Mouse (Mus musculus) heart, embryonic 16.5 days (tissue): ENCODE data around the gene Os9. TPM values are rescaled to one million over a fixed set of nuclear protein-coding genes. Genes with fewer than 3 reads are reported as not detected.

ENCODE experiments used
- ATAC-seq: fragments of 200-750 bp; cut with Nextera tagmentation; replicated peaks from 2 replicates; pipeline ENCODE4 v1.8.0; 2017; ENCODE audit warnings: moderate number of reproducible peaks; ENCODE audit not compliant: insufficient read depth, low FRiP score; ENCODE audit errors: extremely low read depth
- H3K27ac ChIP-seq: fragments of 300-500 bp; sonication (generic); 2 replicates; pipeline ENCODE4 v1.5.1; 2014; ENCODE audit warnings: mild to moderate bottlenecking, low read length, control low read depth, moderate library complexity
- H3K27me3 ChIP-seq: fragments of 300-500 bp; sonication (generic); 2 replicates; pipeline ENCODE4 v1.6.1; 2014; ENCODE audit warnings: low read length, mixed read lengths; ENCODE audit not compliant: control insufficient read depth, insufficient read depth
- H3K36me3 ChIP-seq: fragments of 300-500 bp; sonication (generic); 2 replicates; pipeline ENCODE4 v1.6.1; 2014; ENCODE audit not compliant: control insufficient read depth, insufficient read depth
- H3K4me1 ChIP-seq: fragments of 300-500 bp; sonication (generic); 2 replicates; pipeline ENCODE4 v1.6.1; 2014; ENCODE audit warnings: low read length, mixed read lengths; ENCODE audit not compliant: control insufficient read depth, insufficient read depth
- H3K4me2 ChIP-seq: fragments of 300-500 bp; sonication (generic); 2 replicates; pipeline ENCODE4 v1.6.1; 2014; ENCODE audit warnings: low read depth, mild to moderate bottlenecking, control low read depth, low read length
- H3K4me3 ChIP-seq: fragments of 300-500 bp; sonication (generic); 2 replicates; pipeline ENCODE4 v1.5.1; 2014; ENCODE audit warnings: mild to moderate bottlenecking, control low read depth, low read length
- H3K9ac ChIP-seq: fragments of 300-500 bp; sonication (generic); 2 replicates; pipeline ENCODE4 v1.6.1; 2014; ENCODE audit warnings: low read length, control low read depth
- H3K9me3 ChIP-seq: fragments of 300-500 bp; sonication (generic); replicated peaks from 2 replicates; pipeline ENCODE4 v1.6.1; 2016; ENCODE audit warnings: low read length; ENCODE audit not compliant: control insufficient read depth
- WGBS: fragments of 180-500 bp; shearing (Covaris S2); extraction: QIAGEN DNeasy Blood & Tissue Kit; methylation state at CpG from one replicate; pipeline ENCODE4 v1.1.7; 2014; 5-methylcytosine and 5-hydroxymethylcytosine counted together
- polyA plus RNA-seq: library from polyadenylated mRNA; unstranded; fragments of >200 nt; fragmentation: Nextera tagmentation; extraction: Ambion mirVana; gene quantifications from 2 replicates; pipeline ENCODE4 v1.2.1, GENCODE M21; 2015

Gene Os9
- polyA plus RNA-seq, 1 experiment from 2014 or later: 57.5 TPM

DNA sequence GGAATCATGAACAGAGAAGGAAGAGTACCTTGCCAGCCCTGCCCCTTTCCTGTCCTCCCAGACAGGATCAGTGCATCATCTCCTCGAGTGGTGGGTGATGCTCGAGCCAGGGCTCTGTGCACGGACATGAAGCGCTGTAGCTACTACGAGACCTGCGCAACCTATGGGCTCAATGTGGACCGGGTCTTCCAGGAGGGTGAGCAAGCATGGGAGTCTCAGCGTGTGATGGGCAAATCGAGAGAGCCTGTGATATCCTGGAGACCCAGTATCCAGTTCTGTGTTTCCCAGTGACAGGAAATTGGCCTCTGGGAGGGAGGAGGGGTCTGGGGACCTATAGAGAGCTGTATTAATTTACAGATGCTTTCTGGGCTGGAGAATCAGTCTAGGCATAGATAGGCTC, 35.9 kb downstream of the Os9 start:
- Histone ChIP-seq H3K4me2 (no peak overlapping the region), H3K4me3 (no peak overlapping the region), H3K27ac (no peak overlapping the region), H3K27me3 (peaks cover 56% of the 10 kb centered on the region), H3K4me1 (peaks cover 4% of the 10 kb centered on the region; the same call in 1 of the 2 replicates), H3K9me3 (no peaks in the 10 kb centered on the region), H3K9ac (no peak overlapping the region), H3K36me3 (no peaks in the 10 kb centered on the region)
- no peak for ATAC-seq
- 76% methylated on average over 9 of the region's 9 CpGs for WGBS

DNA sequence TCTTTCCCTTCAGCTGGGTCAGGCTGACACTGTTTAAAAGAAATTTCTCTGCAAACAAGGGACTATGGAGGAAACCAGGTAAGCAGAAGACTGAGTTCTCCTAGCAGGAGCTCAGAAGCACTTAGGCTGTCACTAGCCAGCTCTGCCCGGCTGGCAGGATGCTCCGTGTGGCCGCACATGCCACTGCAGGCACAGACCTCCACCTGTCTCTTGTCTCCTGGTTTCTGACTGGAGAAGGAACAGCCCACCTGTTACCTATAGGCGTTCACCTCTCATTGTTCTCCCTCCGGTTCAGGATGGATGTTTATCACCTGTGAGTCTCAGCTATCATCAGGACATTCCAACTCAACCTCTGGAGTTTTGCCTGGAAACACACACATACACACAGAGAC, 37.0 kb downstream of the Os9 start:
- Histone ChIP-seq H3K9ac (no peak overlapping the region), H3K27ac (no peak overlapping the region), H3K9me3 (no peaks in the 10 kb centered on the region), H3K27me3 (peaks cover 56% of the 10 kb centered on the region), H3K4me2 (no peak overlapping the region), H3K4me1 (peaks cover 12% of the 10 kb centered on the region), H3K36me3 (no peaks in the 10 kb centered on the region), H3K4me3 (no peak overlapping the region)
- 42% methylated on average over 5 of the region's 5 CpGs for WGBS
- ATAC-seq: no peak

DNA sequence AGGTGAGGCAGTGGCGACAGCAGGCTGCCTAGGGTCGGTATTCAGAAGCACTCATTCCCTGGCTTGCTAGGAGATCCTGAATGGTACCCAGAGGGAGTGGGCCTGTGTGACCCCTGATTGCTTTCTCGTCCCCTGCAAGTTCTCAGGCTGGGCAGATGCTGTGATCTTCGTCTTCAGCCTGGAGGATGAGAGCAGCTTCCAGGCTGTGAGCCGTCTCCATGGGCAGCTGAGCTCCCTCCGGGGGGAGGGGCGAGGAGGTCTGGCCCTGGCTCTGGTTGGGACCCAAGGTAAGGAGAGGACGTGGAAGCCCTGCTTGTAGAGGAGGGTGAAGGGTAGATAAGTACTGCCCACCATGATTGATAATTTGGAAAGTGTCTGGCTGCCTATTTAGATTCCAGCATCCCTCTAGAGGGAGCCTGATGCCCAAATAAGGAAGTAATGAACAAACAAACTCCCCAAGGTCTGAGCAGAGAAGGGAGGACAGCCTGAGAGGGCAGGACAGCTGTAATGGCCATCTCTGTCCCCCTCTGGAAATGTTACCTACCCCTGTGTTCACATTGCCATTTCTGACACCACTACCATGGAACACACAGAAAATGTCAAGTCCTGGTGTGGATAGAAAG, 37.5 kb downstream of the Os9 start:
- Histone ChIP-seq H3K9ac (no peak overlapping the region), H3K4me1 (peaks cover 12% of the 10 kb centered on the region), H3K36me3 (no peaks in the 10 kb centered on the region), H3K4me2 (no peak overlapping the region), H3K27ac (no peak overlapping the region), H3K4me3 (no peak overlapping the region), H3K9me3 (no peaks in the 10 kb centered on the region), H3K27me3 (peaks cover 61% of the 10 kb centered on the region)
- ATAC-seq: no peak
- 35% methylated on average over 8 of the region's 8 CpGs for WGBS

DNA sequence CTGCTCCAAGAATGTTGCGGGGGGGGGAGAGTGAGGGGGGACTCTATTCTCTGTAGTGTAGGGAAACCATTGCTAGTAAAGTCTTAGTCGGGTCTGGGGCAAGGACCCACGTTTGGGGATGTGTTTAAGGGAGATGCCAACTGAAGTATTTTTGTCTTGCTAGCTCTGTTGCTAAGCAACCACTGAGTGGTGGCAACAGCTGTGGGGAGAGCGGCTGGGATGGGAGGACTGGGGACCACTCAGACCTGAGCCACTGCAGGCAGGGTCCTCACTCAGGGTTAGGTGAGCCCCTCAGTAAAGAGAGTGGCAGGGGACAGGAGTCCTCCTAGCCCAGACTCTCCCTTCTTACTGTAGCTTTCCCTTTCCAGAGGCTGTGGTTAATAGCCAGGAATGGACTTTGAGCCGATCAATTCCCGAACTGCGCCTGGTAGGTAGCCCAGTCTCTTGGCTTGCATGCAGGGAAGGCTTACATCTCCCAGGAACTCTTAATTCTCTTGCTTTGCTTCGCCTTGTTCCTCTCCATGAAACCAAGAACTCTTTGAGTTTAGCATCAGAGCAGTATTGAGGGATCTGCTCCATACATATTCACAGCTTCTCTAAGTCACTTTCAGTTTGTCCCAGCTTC, 38.8 kb downstream of the Os9 start:
- Histone ChIP-seq H3K27ac (no peak overlapping the region), H3K9me3 (no peaks in the 10 kb centered on the region), H3K27me3 (peaks cover 65% of the 10 kb centered on the region), H3K4me3 (peak overlapping the region; percentile 25; the same call in 1 of the 2 replicates), H3K4me2 (no peak overlapping the region), H3K9ac (no peak overlapping the region; the same call in 1 of the 2 replicates), H3K36me3 (no peaks in the 10 kb centered on the region), H3K4me1 (peaks cover 12% of the 10 kb centered on the region)
- no peak for ATAC-seq
- WGBS: 35% methylated on average over 8 of the region's 8 CpGs

DNA sequence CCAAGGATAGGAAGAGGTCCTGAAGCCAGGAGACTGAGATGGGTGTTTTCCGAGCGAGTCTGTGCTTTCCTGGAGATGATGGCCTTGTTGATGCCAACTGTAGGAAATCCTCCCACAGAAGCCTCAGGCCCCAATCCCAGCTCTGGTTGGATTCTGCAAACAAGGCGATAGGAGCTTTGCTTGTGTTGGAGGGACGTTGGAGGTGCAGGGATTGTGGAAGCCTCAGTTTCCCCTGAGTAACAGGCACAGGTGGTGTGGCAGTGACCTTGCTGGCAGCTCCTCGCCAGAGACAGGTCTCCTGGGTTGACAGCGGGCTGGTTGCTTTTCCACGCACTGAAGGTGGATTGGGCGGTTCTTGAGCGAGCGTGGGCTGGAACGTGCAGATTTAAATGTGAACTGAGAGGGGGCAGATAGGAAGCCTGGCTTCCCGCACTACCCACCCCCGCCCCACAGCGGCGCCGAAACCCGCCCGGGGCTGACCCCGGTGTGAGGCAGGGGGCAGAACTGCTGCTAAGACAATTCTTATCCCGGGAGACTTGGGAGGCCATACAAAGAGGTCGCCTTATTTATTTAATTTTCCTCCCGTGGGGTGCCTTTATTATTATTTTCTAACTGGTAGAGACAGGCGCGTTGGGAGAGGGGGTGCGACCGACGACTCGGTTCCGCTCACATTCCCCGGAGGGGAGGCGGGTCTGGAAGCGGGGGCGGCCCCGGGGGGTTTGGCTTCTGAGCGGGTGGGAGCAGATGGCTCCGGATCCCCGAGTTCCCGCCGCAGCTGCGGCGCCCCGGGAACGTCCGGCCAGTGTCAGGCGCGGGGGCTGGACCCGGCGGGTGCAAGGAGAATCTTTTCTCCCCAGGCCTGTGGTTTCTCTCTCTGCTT, 39.8 kb downstream of the Os9 start:
- no peak overlapping the region for H3K27ac ChIP-seq
- H3K9ac ChIP-seq: peak overlapping the region; percentile 36; the same call in 1 of the 2 replicates
- H3K4me2 ChIP-seq: peak overlapping the region; percentile 59
- H3K36me3 ChIP-seq: no peaks in the 10 kb centered on the region
- no peaks in the 10 kb centered on the region for H3K9me3 ChIP-seq
- no peak for ATAC-seq
- peak overlapping the region; percentile 25 for H3K4me3 ChIP-seq
- H3K27me3 ChIP-seq: peaks cover 74% of the 10 kb centered on the region
- 8% methylated on average over 48 of the region's 48 CpGs for WGBS
- H3K4me1 ChIP-seq: peaks cover 12% of the 10 kb centered on the region

DNA sequence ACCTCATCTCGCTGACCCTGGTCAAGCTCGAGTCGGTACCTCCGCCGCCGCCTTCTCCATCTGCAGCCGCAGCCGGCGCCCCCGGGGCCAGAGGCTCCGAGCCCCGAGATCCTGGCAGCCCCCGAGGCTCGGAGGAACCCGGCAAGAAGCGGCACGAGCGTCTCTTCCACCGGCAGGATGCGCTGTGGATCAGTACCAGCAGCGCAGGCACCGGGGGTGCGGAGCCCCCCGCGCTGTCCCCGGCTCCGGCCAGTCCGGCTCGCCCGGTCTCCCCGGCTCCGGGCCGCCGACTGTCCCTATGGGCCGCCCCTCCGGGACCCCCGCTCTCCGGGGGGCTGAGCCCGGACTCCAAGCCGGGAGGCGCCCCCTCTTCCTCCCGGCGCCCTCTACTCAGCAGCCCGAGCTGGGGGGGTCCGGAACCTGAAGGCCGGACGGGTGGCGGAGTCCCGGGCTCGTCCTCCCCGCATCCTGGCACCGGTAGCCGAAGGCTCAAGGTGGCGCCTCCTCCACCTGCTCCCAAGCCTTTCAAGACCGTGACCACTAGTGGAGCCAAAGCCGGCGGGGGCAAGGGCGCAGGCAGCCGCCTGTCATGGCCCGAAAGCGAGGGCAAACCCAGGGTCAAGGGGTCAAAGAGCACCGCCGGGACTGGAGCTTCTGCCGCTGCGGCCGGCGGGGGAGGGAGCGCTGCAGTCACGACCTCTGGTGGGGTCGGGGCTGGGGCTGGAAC, 41.1 kb downstream of the Os9 start:
- H3K9ac ChIP-seq: peak overlapping the region; percentile 26; the same call in 1 of the 2 replicates
- H3K36me3 ChIP-seq: no peaks in the 10 kb centered on the region
- peaks cover 82% of the 10 kb centered on the region for H3K27me3 ChIP-seq
- peak overlapping the region; percentile 66 for H3K4me2 ChIP-seq
- WGBS: 9% methylated on average over 69 of the region's 70 CpGs
- H3K27ac ChIP-seq: no peak overlapping the region
- peak overlapping the region; percentile 47 for H3K4me3 ChIP-seq
- peaks cover 12% of the 10 kb centered on the region for H3K4me1 ChIP-seq
- no peaks in the 10 kb centered on the region for H3K9me3 ChIP-seq
- no peak for ATAC-seq

DNA sequence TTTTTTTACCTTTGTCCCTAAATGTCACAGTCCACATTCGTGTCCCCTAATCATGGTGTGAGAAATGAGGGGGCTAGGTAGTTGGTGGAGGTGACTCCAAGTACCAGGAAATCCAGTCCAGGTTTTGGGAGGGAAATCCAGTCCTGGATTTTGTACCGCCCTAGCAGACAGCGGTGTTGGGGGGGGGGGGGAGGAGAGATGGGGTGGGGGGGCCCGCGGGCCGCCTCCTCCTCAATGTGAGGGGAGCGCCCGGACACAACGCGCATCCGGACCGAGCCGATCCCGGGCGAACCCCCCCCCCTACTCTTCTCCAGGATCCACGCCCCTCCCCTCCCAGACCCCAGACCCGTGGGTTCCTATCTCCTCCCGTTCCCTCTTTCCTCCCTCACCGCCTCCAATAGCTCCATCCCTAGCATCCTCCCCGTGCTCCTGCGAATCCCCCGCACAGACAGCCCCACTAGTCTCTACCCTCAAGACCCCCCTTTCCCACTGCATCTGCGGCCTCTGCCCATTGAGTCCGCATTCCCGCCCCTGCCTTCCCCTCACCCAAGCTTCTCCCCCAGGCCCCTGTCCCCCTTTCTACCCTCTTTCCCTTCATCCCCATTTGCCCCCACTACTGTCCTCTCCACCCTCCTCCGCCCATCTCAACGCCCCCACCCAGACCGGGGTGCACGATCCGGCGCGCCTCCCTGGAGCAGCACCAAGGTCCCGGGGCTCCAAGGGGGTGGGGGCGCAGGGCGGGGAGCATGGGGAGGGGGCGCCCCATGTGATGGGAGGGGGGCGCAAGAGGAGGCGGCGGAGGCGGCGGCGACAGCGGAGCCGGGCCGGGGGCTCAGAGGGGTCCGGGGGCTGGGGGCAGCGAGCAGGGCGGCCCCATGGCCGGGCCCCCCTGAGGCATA, 42.0 kb downstream of the Os9 start:
- H3K9ac ChIP-seq: peak overlapping the region; percentile 26; the same call in 1 of the 2 replicates
- no peaks in the 10 kb centered on the region for H3K9me3 ChIP-seq
- peaks cover 12% of the 10 kb centered on the region for H3K4me1 ChIP-seq
- peak overlapping the region; percentile 66 for H3K4me2 ChIP-seq
- no peak overlapping the region for H3K27ac ChIP-seq
- ATAC-seq: no peak
- WGBS: 11% methylated on average over 43 of the region's 49 CpGs
- H3K36me3 ChIP-seq: no peaks in the 10 kb centered on the region
- peaks cover 75% of the 10 kb centered on the region for H3K27me3 ChIP-seq
- H3K4me3 ChIP-seq: peak overlapping the region; percentile 47
